Mouse (Mus musculus): Measurements from ENCODE around the gene Atg9a.

DNA sequence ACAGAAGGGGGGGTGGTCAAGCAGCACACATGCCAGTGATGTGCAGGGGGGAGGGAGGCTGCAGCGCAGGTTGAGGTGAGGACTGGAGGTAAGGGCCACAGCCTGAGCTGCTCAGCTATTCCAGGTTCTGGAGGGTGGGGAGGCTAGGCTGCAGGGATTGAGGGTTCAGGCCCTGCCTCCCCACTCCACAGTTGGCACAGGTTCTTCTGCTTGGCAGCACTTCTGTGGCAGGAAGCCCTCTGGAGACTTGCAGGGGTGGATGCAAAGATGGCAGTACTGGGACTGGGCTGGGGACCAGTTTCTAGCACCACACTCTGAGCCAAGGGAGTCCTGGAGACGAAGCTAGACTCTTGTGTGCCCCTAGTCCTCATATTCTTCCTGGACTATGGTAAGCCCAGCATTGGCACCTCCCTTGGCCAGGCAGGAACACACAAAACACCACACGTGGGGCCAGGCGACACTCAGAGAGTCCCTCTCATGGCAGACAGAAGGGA, 10.6 kb downstream of the Atg9a start:
- TF ChIP-seq CTCF (IDR thresholded peaks at IDR 0.05) (no peak), EP300 (IDR thresholded peaks at IDR 0.05) (no peak)
